Comparison of ENCODE assay signal across 17 mouse cellular contexts in genomic region chr4:150085366-150085765, GRCm38 (mm10). TPM values are rescaled to one million over a fixed set of nuclear protein-coding genes. Genes with fewer than 3 reads are reported as not detected.
DNase-seq lines count a peak whose midpoint lies in the region; ATAC-seq and TF ChIP-seq lines count a peak whose summit lies in the region.
"Had no signal": no experiment of that assay in that cellular context is flagged by ENCODE, and none has a peak within 500 bp of the region (broad histone marks: within the 10 kb centered on the region; RNA-seq: fewer than 3 reads in every experiment).

No protein-coding gene starts in this region.

- H3K9ac ChIP-seq in lung, embryonic 14.5 days = no peak overlapping the region
- H3K9ac ChIP-seq: heart, embryonic 15.5 days; midbrain, embryonic 12.5 days had no signal

- no peaks in the 10 kb centered on the region for H3K36me3 ChIP-seq in lung, embryonic 14.5 days (ENCODE audit: insufficient read depth)
- no peaks in the 10 kb centered on the region for H3K36me3 ChIP-seq in small intestine, adult 2 months (ENCODE audit: control insufficient read depth, insufficient read depth, low read length)
- H3K36me3 ChIP-seq: embryonic facial prominence, embryonic 10.5 days; forebrain, embryonic 10.5 days; heart, embryonic 15.5 days; midbrain, embryonic 12.5 days had no signal

- no peak for TF ChIP-seq POLR2A in small intestine, adult 2 months (IDR thresholded peaks at IDR 0.05; ENCODE audit: low read depth, low read length)

- no peaks in the 10 kb centered on the region for H3K4me1 ChIP-seq in lung, embryonic 14.5 days (ENCODE audit: insufficient read depth)
- H3K4me1 ChIP-seq in small intestine, adult 2 months (ENCODE audit: control insufficient read depth, insufficient read depth, insufficient read length, low read length) = peaks cover 8% of the 10 kb centered on the region

- TF ChIP-seq CTCF in gastrocnemius, adult 2 months (IDR thresholded peaks at IDR 0.05) = peak; percentile 16; the same call in 1 of the 2 replicates
- TF ChIP-seq CTCF in lung, embryonic 14.5 days (IDR thresholded peaks at IDR 0.05; ENCODE audit: low read depth) = peak; percentile 44
- peak; percentile 39; the same call in 1 of the 2 replicates for TF ChIP-seq CTCF in small intestine, adult 2 months (IDR thresholded peaks at IDR 0.05; ENCODE audit: extremely low read depth, insufficient read length, insufficient replicate concordance, low read depth, low read length)

- no peak for ATAC-seq in lung, embryonic 14.5 days (ENCODE audit: insufficient read depth)
- ATAC-seq: hindbrain, embryonic 16.5 days had no signal

- intact Hi-C loops in gastrocnemius, adult 2 months (cut with DNase I) = no loop called here

- H3K4me2 ChIP-seq in lung, embryonic 14.5 days = no peak overlapping the region
- H3K4me2 ChIP-seq: heart, embryonic 15.5 days; midbrain, embryonic 12.5 days had no signal

- no peak overlapping the region for H3K27ac ChIP-seq in gastrocnemius, adult 2 months
- no peak overlapping the region for H3K27ac ChIP-seq in lung, embryonic 14.5 days (ENCODE audit: low read depth)
- no peak overlapping the region for H3K27ac ChIP-seq in small intestine, adult 2 months (ENCODE audit: insufficient read depth, low read depth, low read length)
- H3K27ac ChIP-seq: embryonic facial prominence, embryonic 10.5 days; forebrain, embryonic 10.5 days; heart, embryonic 15.5 days; midbrain, embryonic 12.5 days had no signal

- H3K27me3 ChIP-seq in lung, embryonic 14.5 days (ENCODE audit: insufficient read depth, low read length) = 0 out of 2 replicates have a peak, but pooled peaks cover 5% of the 10 kb centered on the region
- H3K27me3 ChIP-seq in small intestine, adult 2 months (ENCODE audit: control insufficient read depth, insufficient read depth, low read length) = no peaks in the 10 kb centered on the region
- H3K27me3 ChIP-seq: heart, embryonic 15.5 days had no signal

- WGBS in lung, embryonic 14.5 days = 75% methylated on average over 4 of the region's 4 CpGs
- 78% methylated on average over 4 of the region's 4 CpGs for WGBS in small intestine, adult 2 months

- no peak overlapping the region for H3K4me3 ChIP-seq in gastrocnemius, adult 2 months
- no peak overlapping the region for H3K4me3 ChIP-seq in lung, embryonic 14.5 days (ENCODE audit: low read depth, low read length)
- H3K4me3 ChIP-seq in small intestine, adult 2 months (ENCODE audit: low read depth, low read length) = no peak overlapping the region
- H3K4me3 ChIP-seq: embryonic facial prominence, embryonic 10.5 days; forebrain, embryonic 10.5 days; heart, embryonic 15.5 days; midbrain, embryonic 12.5 days had no signal

- no peak for DNase-seq in gastrocnemius, adult 2 months
- no peak for DNase-seq in gastrocnemius, adult 8-10 months (ENCODE audit: low spot score in 2 of 2)
- DNase-seq in lung, embryonic 14.5 days = no peak
- DNase-seq in lung, postnatal 10 days = no peak
- DNase-seq in R1 (ENCODE audit: low read depth, low spot score) = peak; percentile 91
- DNase-seq in frontal cortex, adult 2 months (ENCODE audit: extremely low spot score in 1 of 2, low spot score in 1 of 2) = no peak
- DNase-seq in left cerebral cortex, adult 11 months (ENCODE audit: low spot score) = no peak
- DNase-seq: kidney, postnatal 14 days; lung, adult 18-20 months had no signal

- no peaks in the 10 kb centered on the region; the same call in 1 of the 2 replicates for H3K9me3 ChIP-seq in lung, embryonic 14.5 days (ENCODE audit: low read depth, low read length)
- H3K9me3 ChIP-seq: forebrain, embryonic 10.5 days; heart, embryonic 15.5 days had no signal

RNA-seq across cellular contexts. Expression of gene Gpr157, which starts 1.8 kb away (rescaled TPM):
- 10 to 100 TPM; 41.7 to 51.3 TPM for total RNA-seq in gastrocnemius, adult 2 months (2021)
- 10 to 100 TPM; 32.3 to 43.2 (median 36.3) TPM for total RNA-seq in gastrocnemius, adult 8-10 months (2022)
- 1.4 and 1.5 TPM in 2 replicates for polyA plus RNA-seq in lung, embryonic 14.5 days (2014; fragmentation: Nextera tagmentation; extraction: Ambion mirVana)
- 2.6 and 3.5 TPM in 2 replicates for polyA plus RNA-seq in small intestine, adult 2 months (2012; rRNA removed)
- polyA plus RNA-seq in frontal cortex, adult 2 months (2012; rRNA removed) = 1.4 and 1.8 TPM in 2 replicates

RNA-seq across cellular contexts. Expression of gene Slc2a5, which starts 33.7 kb away (rescaled TPM):
- total RNA-seq in gastrocnemius, adult 2 months (2021) = not detected
- not detected for total RNA-seq in gastrocnemius, adult 8-10 months (2022)
- 0.60 and 0.70 TPM in 2 replicates for polyA plus RNA-seq in lung, embryonic 14.5 days (2014; fragmentation: Nextera tagmentation; extraction: Ambion mirVana)
- polyA plus RNA-seq in small intestine, adult 2 months (2012; rRNA removed) = 165 and 177 TPM in 2 replicates
- polyA plus RNA-seq in frontal cortex, adult 2 months (2012; rRNA removed) = 4.7 and 7.6 TPM in 2 replicates
- total RNA-seq: gastrocnemius, adult 18-20 months had no signal
- polyA plus RNA-seq: C2C12 had no signal

Comparison
In these comparisons a context has a peak if more than half of its experiments do, and no peak if none do; other contexts are left out.
1. RNA of gene Slc2a5, which starts 33.7 kb away (polyA plus RNA-seq): 165 to 177 TPM in small intestine, adult 2 months; 4.7 to 7.6 TPM in frontal cortex, adult 2 months and 0.60 to 0.70 TPM in lung, embryonic 14.5 days; every median in the first group is over 10 times any median in the second.
2. Peak in every context shown above with its lines, with median percentiles within 50 percentile points of each other: CTCF ChIP-seq.